Mouse (Mus musculus): ENCODE results near the gene H2-DMb2.
"Not testable (repeated sequence)": the region's sequence is repeated elsewhere in the genome, so short reads cannot be mapped to it uniquely, and the experiment has no call there.

Gene H2-DMb2

DNA sequence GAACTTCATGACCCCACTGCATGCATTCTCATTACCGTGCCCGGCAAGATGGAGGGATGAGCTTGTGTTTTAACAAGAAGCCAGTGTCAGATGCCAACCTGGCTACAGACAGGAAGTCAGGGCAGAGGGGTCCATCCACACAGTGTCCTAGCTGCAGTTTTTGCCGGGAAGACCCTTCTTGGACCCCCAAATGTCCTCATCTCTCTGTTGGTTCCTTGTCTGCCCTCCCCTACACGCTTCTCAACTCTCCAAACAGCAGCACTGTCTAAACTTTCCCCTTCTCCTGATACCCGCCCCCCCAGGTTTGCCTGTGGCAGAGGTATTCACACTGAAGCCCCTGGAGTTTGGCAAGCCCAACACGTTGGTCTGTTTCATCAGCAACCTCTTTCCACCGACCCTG is 5.5 kb upstream of the H2-DMb2 start:
- DNase-seq = no peak

DNA sequence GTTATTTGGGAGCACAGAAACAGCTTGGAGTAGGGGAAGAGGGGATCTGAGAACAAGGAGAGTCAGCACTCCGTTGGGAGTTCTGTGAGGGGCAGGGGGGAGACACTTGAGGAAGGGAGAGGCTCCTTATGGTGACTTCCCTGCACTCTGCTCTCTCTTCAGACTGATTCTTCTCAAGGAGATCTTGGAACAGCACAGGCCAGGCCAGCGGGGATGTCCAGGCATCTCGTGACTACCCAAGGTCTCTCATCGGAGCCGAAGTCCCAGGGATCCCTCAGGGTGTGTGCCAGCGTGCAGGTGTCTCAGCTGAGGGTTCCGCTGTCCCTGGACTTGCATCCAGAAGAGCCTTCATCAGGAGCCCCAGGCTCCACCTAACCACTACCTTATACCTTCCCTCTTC is 4.5 kb upstream of the H2-DMb2 start:
- DNase-seq = no peak

DNA sequence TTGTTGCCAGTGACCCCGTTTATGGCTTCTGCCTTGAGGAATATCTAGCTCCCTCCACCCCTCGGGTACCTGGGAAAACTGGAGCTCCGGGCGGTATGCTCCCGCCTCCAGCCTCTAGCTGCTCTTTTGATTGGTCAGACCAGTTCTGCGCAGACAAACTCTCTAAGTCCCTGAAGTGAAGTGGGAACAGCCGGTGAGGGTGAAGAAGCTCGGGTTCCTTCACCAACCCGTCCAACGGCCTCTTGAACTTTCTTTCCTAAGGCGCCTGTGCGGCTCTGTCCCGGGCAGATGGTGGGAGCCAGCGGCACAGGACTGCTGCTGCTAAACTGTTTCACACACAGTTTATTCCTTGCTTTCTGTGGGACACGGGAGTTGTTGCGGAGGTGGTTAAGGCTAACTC is 3.7 kb upstream of the H2-DMb2 start:
- DNase-seq = peak; percentile 56

DNA sequence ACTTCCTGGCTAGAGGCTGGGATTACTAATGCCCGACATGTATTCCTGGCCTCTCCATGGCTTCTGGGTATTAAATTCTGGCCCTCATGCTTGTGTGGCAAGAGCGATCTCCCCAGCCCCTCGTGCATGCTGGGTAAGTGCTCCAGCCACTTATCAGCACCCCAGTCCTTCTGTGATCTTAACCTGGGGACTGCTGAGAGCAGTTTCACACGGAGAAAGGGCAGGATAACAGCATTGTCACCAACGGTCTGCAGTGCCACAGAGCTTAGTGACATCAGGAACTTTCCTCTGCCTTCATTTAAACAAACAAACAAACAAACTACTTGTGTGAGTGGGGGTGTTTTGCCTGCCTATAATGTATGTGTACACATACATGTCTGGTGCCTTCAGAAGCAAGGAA is 2.9 kb upstream of the H2-DMb2 start:
- no peak for DNase-seq

DNA sequence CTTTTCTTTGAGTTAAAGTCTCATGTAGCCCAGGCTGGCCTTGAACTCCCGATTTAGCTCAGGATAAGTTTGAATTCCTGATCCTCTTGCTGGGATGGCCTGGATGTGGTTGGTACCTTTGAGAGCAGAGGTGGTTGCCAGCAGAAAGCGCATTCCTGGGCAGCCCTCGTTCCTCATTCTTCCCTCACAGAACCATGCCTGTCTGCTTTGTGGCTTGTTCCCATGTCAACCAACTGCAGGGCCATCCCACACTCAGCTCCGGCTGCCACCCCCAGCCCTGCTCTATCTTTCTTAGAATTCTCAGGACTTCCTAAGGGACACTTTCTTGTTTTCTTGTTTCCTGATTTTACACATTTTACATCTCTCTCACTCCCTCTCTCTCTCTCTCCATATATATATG is 1.7 kb upstream of the H2-DMb2 start:
- no peak for DNase-seq

DNA sequence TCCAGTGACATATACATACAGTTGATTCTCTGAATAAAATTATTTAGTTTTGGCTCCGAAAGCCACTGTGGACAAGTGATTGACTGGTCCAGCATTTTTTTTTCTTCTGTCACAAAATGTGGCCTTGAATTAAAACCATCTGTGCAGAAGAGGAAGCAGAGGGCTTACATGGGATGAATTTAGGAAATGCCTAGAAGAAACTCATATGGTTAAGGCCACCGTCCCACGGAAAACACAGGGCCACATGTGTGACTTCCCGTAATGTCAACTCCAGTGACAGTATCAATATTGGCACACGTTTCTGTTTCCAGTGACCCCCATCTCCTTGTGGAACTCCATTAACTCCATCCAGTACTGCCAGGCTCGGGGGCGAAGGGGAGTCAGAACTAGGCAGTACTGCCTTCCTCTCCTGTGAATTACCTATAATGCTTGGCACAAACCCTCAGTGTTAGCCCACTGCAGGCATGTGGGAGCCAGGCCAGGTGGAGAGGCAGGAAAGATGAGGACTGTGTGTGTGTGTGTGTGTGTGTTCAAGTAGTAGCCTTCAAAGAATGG is 574 bp upstream of the H2-DMb2 start:
- no peak for DNase-seq

DNA sequence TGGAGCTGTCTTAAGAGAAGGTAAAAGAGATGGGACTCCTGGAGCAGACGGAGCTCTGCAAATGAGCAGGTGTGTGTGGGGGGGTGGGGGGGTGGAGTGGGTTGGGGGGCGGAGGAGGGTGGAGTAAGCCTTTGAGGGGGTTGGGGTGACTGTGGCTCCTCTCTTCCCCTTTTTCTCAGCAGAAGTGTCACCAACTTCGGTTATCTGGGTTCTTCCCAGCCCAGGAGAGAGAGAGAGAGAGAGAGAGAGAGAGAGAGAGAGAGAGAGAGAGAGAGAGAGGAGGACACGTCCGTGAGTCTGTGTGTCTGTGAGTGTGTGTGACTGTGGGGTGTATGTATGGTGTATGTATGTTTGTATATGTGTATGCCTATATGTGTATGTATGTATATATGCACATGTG is 354 bp downstream of the H2-DMb2 start:
- no peak for DNase-seq

DNA sequence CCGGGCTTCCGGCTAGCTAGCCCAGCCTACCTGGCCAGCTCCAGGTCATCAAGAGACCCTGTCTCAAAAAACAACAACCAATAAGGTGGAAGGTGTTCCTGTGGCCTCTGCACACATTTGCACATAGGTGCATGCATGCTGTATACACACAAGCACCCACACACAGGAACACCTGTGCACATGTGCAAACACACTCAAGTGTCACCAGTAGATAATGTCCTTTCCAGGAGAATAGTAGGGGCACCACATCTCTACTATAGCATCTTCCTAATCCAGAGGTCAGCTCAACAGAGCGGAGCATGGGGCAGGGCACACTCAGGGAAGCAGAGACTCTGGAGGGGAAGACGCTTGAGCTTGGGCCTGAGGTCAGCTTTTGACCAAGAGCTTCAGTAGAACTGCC is 1.1 kb downstream of the H2-DMb2 start:
- DNase-seq = not testable (repeated sequence)

DNA sequence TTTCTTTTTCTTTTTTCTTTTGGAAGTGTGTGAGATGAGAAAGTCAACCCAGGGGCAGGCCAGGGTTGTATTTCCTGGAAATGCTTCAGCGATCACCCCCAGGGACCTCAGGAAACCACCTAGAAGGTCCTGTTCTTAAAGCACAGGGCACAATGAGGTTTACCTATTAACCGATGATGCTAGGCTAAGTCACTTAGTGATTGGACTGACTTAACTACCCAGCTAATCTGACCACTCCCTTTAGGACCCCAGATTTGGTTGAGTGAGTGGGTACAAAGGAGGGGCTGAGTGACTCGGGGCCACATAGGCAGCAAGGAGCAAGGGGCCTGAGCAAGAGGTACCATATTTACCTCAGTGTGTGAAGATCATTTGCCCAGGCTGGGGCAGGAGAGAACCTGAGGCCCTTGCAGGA is 1.9 kb downstream of the H2-DMb2 start:
- no peak for DNase-seq

DNA sequence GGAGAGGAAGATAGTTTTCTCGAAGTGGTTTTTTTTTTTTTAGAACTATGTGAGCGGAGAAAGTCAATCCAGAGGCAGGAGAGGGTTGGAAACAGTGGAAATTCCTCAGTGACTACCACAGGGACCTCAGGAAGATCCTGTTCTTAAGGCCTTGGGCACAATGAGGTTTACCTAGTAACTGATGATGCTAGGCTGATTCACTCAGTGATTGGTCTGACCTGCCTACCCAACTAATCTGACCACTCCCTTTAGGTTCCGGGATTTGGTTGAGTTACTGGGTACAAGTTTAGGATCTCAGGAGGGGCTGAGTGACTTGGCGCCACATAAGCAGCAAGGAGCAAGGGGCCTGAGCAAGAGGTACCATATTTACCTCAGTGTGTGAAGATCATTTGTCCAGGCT is 9.8 kb downstream of the H2-DMb2 start, which contains the start of gene H2-DMb1:
H2-DMb1 (plus strand) TSS at position 150 of the 400 bp plus-strand sequence.
- DNase-seq = peak; percentile 71

DNA sequence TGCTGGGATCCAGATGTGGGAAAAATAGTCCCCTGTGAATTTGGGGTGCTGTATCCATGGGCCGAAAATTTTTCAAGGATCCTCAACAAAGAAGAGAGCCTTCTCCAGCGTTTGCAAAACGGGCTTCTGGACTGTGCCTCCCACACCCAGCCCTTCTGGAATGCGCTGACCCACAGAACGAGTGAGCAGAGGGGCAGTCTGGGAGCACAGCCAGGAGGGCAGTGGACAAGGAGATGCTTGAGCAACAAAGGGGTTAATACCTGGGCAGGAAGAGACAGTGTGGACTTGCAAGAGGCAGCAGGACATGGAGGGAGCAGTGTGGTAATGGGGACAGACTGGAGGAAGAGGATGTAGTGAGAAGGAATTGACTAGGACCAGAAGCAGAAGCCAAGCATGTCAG is 12.4 kb downstream of the H2-DMb2 start:
- DNase-seq = no peak

DNA sequence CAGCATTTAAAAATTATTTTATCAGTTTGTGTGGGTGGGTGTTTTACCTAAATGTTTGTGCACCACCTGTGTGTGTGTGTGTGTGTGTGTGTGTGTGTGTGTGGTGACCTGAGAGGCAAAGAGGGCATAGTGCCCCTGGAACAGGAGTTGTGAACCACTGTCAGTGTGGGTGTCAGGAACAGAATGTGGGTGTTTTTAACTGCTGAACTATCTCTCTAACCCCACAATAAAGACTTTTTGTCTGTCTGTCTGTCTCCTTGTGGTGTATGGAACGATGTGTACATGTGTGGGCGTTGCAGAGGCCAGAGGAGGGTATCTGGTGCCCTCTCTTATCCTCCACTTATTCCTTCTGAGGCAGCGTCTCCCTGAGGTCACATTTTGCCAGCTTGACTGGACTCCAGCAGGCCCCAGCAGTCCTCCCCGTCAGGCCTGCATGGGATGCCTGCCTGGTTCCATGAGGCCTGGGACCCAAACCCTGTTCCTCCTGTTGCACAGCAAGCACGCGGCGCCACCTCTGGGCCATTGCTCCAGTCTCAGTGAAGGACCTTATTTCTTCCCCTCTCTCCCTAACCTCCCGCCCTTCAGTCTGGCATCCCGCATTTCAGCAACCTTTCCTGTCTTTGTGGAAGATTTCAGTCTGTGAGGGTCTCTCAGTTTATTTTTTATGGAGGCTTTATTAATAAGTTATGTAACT is 21.2 kb downstream of the H2-DMb2 start:
- no peak for DNase-seq

DNA sequence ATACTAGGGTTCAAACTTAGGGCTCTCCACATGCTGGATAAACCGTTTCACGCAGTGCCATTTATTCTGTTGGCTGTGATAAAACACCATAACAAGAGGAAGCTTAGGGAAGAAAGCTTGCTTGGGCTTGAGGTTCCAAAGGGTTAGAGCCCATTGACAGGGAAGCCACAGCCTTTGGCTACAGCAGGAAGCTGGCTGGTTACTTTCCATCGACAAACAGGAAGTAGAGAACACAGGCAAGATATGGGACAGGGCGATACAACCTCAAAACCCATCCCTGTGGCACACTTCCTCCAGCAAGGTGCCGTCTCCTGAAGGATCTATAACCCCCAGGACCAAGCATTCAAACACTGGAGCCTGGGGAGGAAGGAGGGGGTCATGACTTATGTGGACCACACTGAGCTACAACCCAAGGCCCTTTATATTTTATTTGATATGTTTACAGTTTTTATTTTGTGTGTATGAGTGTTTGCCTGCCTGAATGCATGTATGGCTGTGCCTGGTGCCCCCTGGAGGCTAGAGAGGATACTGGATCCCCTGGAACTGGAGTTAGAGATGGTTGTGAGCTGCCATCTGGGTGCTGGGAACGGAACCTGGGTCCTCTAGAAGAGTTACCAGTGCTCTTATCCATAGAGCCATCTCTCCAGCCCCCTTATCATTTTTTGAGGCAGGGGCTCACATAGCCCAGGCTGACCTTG is 22.1 kb downstream of the H2-DMb2 start:
- DNase-seq = no peak

DNA sequence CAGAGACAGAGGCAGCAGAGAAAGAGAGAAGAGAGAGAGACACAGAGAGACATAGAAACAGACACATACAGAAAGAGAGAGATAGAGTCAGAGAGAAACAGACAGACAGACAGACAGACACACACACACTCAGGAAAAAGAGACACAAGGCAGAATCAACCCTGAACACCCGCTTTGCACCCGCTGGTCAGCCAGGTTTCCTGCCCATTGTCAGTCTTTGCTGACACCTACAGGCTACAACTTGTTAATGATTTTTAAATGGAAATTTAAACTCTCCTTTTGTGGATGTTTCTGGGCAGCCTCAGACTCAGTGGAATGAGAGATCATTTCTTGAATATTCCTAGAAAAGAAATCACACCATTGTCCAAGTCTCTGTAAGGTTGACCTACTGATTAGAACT is 26.2 kb downstream of the H2-DMb2 start:
- DNase-seq = peak; percentile 22

DNA sequence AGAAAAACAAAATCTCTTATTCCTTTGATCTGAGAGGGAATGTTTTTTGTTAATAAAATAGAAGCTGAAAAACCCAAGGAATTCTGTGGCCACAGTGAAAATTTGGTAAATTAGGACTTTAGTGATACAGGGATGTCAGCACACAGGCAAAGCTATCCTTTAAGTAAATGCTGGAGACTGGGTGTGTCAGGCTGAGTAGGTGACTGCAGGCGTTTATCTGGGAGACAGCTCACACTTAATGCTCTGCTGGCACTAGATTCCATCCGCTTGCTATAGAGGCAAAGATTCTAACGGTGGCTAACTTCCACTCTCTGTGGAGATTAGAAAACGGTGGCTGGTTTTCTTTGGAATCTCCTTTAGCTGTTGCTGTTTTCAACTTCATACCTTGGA is 27.4 kb downstream of the H2-DMb2 start:
- no peak for DNase-seq

DNA sequence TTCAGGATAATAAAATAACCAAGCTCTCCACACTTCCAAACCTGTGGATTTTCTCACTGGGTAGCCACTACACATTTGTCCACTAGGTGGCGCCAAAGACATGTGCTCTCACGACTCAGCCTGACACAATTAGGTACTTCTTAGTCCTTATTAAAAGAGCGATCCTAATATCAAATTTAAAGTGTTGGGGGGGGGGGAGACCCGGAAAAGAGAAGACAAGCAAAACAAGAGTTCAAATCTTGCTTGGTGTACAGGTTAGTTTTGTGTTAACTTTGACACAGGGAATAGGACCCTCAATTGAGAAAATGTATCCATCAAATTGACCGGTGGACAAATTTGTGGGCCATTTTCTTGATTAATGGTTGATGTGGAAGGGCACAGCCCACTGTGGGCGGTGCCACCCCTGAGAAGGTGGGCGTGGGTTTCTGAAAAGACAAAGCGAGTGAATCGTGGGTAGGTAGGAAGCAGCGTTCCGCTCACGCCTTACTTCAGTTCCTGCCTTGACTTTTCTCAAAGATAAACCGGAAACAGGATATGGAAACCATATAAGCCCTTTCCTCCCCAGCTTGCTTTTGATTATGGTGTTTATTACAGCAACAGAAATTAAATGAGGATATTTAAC is 27.9 kb downstream of the H2-DMb2 start:
- peak; percentile 64 for DNase-seq

DNA sequence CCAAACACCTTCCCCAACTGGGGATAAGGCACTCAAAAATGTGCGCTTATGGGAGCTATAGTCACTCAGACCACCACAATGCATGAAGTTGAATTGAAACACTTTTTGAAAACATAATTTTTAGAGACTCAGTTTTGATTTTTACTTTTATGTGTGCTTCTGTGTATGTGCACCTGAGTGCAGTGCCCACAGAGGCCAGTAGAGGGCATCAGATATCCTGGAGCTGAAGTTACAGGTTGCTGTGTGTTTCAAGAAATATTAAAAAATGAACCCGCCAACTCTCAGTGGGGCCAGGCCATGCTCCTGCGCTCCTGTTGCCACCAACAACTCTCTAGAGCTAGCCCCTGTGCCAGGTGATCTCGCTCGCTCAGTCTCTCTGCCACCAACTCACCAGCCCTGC is 29.4 kb downstream of the H2-DMb2 start:
- no peak for DNase-seq

DNA sequence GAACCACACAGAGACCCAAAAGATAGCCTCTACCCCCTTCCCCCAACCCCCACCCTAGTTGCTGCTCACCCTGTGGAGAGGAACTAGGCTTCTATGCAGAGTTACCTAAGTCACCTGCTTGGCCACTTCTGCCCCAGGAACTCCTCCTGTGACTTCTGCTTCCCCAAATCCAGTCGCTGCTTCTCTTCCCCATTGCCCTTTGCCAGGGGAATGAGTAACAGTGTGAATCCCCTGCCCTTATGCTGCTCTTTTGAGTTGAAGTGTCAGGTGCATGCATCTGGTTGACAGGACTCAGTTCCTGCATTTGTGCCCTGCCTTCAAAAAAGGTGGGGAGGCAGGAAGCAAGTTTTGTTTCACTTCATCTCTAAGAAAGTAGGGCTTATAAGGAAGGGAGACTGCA is 31.0 kb downstream of the H2-DMb2 start:
- DNase-seq = no peak

DNA sequence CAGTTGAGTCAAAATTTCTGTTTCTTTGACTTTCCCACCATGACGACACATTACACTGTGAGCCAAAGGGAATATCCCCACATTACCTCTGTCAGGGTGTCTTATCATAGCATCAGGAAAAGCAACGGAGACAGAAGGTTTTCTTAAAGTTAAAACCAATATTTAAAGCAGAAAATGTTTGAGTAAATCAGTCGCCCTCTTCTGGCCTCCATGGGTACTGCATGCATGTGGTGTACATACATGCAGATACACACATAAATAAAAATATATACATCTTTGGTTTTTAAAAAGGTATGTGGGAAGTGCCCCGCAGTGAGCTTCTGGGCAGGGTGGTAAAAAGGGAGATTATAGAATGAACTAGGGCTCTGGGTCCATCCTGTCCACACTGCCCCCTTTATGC is 34.1 kb downstream of the H2-DMb2 start:
- no peak for DNase-seq

DNA sequence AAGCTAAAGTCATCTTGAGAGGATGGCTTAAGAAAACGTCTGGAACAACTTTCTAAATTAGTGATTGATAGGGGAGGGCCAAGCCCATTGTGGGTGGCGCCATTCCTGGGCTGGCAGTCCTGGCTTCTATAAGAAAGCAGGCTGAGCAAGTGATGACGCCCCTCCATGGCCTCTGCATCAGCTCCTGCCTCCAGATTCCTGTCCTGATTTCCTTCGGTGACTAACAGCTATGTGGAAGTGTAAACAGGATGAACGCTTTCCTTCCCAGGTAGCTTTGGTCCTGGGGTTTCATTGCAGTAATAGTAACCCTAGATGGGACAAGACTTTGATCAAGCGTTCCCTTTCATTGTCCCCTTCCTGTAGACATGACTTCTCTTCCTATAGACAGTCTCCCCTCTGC is 35.9 kb downstream of the H2-DMb2 start:
- DNase-seq = no peak

DNA sequence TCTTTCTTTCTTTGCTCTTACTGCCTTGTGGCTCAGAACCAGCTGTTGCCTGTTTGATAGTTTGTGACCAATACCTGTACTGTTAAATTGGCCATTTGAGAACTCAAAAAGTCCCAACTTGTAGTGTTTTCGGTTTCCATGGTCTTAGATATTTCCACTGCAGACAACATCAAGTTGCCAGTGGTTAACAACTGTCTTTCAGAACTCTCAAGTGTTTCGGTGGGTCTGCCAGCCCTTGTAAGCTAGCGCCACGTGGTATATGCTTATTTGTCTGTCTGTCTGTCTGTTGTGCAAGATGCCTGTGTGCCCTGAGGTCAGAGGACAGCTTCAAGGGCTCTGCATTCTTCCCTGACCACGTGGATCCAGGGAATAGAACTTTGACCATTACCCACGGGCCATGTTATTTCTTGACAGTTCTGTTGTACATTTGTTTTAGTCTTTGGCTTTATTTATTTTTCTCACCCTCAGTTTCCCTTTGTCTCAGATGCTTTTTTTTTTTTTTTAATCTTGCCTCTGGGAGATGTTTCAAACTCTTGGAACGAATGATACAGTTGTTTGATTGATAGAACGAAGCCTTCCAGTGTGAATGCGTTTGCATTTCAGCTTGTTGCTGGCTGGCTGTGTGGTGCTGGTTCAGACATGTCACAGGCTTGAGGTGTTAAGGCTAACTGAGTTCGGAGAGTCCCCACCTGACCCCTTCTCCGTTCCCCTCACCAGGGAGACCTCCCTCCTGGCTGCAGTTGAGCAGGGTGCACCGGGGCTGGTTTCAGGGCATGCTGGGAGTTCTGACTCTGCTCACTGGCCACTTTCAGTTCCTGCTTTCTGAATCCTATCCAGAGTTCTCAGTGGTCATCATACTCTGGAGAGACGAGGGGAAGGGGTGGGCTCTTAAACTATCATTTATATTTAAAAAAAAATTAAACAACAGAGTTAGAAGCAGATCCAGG is 37.1 kb downstream of the H2-DMb2 start:
- no peak for DNase-seq

DNA sequence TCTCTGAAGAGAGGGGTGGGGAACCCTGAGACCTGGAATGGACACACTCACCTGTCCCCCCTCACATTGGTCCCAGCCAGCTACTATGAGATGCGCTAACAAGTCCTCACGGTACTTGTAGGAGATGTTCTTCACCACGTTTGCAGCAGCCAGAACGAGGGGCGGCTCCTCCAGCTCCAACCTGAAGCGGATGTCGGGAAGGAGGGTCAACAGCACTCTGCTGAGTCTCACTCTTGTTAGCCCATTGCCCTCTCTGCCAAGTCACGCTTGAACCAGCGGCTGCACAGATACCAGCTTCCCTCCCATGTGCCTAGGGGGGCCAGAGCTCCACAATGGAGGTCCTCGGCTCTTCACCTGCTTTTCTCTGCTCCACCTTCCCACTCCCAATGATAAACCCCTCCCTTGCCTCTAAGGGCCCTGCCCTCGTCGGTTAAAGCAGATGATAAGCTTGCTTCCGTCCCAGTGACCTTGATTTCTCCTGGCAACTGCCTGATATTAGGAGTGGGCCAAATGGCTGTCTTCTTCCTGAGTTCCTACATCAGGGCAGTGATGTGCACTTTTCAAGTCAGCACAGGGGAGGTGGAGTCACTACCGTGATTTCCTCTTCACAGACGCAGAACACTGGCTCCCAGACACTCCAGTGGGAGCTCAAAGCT is 40.6 kb downstream of the H2-DMb2 start:
- DNase-seq = no peak
